Mouse (Mus musculus): Measurements from ENCODE around the gene Capza2. TPM values are rescaled to one million over a fixed set of nuclear protein-coding genes. Genes with fewer than 3 reads are reported as not detected.

Gene Capza2
- total RNA-seq, 1 experiment from 2014 or later: 134 TPM

DNA sequence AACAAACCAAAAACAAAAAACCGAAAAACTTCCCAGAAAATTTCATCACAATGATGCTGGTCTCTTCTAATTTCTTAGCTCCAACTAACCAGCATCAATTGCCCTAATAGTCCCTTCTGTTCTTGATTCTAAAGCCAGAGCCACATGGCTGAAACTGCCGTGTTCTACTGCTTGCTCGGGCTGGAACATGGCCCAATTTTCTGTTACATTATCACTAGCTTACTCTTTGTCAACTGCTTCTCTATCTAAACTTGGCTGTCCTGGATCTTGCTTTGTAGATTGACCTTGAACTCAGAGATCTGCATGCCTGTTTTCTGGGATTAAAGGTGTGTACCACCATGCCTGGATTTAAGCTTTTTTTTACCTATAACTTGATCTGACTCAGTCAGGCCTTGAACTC is 69.9 kb downstream of the Capza2 start:
- DNase-seq: no peak

Other genes with a start within 250 kb of the Capza2 start
- gene Met, start 172.4 kb upstream of the Capza2 start, total RNA-seq (2021): 9.6 and 14.3 TPM in 2 replicates
- gene St7, start 56.7 kb downstream of the Capza2 start, total RNA-seq (2021): 19.8 and 23.4 TPM in 2 replicates